Mouse (Mus musculus): Measurements from ENCODE around the gene Atg4c.

The Atg4c gene

DNA sequence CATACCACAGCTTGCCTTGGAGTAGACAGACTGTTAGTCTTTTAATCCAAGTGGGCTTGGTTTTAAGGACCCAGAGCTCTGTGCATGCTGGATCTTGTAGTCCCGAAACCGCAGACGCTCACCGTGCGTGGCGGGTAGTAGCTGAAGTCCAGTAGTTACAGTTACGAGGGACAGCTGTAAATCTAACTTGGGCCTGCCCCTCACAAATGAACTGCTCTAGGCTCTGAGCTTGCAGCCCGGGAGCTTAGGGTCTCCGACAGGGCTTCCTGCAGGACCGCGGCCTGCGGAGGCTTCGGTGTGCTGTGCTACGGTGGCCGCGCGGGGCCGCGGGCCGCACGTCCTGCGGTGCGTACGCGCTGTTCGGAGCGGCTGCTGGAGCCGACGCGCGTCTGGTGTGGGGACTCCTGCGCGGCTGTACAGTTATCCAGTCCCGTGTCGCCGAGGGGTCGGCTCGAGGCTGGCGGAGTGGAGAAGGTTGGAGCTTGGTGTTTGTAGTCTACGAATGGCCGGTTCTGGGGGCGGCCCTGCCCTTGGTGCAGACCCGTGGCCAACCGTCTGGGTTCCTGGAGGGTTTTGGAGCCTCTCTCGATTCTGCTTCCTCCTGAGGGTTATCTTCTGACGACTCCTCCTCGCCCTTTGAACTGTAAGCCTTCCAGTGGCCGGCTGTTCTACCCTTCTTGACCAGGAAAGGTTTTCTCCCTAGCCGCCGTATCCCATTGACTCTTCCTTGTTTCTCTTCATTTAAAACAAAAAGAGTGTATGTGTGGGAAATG lies at the start of gene Atg4c:
Gene Atg4c (plus strand): TSS at position 125 of the 773 bp plus-strand sequence.
- DNase-seq: peak; percentile 86 to 89

DNA sequence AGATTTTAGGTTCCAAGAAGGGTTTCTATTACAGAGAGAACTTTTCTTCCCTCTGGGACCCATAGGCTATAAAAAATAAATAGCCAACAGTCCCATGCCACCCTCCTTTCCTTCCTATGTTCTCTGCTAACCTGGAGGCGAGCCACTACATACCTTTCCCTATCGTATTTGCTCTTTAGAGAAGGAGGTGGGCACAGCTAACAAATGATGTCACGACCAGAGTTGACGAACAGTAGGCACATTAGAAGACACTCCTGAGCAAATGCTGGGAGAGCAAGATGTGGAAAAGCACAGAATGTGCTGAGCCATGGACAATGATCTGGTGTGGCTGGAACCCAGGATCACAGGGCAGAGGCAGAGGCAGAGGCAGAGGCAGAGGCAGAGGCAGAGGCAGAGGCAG lies 42.3 kb upstream of the Atg4c start:
- no peak for DNase-seq

DNA sequence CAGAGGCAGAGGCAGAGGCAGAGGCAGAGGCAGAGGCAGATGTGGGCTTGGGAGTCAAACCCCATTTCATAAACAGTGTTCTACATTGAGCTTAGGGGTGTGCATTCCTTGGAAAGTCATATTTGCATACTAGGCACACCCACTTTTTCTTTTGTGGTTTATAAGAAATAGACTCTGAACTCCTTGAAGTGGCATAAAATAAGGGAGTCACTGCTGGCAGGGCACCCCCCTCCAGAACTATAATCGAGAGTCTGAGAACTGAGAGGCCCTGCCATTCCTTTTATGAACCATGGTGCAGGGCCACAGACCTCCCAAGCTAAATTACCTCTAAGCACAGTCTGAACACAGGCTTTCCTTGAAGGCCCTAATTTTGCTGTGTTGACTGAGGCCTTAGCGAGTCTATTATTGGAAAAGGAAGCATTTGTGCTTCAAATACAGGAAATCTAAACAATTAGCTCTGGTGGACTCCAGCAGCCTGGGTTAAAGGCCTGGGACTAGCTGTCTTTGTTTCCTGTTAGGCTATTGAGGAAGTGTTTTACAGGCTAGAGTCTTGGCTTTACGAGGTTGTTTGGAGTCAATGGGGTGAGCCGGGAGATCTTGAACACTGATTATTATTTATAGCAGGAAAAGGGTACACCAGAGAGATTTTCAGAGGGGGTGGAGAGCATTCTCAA lies 41.7 kb upstream of the Atg4c start:
- DNase-seq: no peak

DNA sequence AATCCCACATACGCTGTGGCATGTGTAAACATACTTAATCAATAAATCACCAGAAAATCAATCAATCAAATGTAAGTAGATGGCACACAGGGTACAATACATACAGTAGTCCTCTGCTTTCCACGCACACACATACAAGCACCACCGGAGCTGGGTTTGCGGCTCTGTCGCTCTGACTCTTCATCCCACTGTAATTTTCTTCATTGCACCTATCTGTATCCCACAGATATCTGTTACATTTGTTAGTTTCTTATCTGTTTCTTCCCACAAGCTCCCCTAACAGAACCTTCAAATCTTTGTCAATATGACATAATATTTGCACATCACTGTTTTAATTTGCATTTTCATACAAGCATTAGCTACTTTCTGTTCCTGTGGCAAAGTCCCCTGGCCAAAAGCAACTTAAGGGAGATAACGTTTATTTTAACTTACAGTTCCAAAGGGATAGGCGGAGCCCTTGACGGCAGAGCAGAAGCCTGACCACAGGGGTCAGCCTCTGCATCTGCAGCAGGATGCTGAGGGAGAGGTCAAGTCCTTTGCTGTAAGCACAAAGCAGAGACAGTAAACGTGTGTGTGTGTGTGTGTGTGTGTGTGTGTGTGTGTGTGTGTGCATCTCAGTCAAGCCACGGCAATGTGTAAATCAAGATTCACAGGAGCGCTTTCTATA lies 37.0 kb upstream of the Atg4c start:
- no peak for DNase-seq

DNA sequence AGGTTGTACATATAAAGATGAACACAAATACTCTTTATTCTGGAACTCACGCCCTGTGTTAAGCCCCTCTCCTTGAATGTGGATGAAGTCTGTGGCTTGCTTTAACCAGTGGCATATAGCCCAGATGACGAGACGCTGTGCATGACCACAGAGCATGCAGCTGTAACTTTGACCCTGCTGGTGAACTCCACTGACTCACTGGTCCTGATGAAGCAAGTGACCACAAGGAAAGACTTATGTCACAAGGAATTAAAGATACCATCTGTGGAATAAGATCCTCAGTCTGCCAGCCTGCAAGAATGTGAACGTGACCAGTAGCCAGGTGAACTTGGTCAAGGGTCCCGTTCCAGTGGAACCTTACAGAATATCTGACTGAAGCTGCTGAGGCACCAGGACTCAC lies 35.2 kb upstream of the Atg4c start:
- DNase-seq: no peak

DNA sequence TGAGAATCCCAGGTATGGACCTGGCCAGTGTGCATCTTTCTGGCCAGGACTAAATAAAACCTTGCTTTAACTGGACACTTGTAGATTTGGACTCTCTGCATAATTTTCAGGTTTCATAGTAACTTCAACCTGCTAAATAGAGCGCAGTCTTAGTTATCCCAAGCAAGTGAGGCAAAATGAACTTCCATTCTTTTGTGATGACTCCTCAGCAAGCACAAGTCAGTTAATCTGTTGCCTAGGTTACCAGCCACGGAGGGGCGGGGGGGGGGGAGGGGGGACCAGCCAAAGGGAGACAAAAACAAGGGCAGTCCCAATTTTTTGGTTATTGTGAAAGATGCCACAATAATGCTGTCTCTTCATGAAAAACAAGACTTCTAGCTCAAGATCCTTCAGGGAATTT lies 33.3 kb upstream of the Atg4c start:
- DNase-seq: no peak

DNA sequence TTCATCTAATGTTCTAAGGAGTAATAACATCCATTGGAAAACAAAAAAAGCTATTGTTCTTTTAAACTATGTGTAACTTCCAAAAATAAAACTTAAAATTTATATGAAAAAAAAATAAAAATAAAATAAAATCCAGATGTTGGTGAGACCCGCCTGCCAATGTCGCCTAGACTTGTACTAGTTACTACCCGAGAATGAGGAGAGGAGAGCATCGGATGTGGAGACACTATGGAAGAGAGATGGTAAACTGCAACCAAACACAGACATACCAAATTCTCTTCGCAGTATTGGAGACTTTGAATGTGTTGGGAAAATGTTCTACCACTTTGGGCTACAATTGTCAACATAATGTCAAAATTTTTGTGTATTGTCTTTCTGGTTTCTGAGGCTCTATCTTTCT lies 32.8 kb upstream of the Atg4c start:
- DNase-seq: no peak

DNA sequence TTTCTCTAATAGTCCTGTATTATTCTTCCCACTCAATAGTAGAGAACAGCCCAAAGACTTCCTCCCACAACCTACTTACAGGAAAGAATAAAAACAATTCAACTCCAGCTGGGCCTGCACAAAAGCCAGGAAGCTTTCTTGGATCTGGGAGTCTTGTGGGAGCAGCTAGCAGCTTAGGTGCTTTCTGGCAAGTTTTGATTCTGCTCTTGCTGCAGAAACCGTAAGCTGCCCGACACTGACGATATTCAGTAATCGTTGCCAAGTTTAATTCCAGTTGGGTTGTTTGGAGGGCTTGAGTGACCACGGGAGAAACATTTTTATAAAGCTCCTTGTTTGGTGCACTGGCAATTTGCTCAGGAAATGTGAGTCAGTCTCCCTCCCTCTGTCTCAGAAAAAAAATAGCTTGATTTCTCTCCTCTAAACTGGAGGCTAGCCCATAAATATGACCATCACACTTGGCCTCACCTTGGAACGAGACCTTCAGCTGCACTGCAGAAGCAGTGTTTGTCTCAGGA lies 32.2 kb upstream of the Atg4c start:
- DNase-seq: no peak

DNA sequence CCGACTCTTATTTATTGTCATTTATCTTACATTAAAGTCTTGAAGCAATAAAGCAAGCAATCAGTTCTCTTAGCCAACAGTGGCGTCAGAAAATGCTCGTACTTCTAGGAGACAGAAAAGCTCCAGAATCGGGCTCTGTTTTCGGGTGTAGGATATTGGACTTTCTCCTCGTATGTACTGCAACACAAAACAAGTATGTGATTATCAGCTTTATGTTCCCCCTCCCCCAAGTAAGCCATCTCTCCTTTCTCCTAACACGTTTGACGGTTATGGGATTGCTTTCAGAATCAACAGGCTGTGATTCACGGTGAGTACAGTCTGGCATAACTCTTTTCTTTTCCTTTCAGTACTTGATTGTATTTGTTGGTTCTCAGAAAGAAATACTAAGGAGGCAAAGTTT lies 30.7 kb upstream of the Atg4c start:
- DNase-seq: no peak

DNA sequence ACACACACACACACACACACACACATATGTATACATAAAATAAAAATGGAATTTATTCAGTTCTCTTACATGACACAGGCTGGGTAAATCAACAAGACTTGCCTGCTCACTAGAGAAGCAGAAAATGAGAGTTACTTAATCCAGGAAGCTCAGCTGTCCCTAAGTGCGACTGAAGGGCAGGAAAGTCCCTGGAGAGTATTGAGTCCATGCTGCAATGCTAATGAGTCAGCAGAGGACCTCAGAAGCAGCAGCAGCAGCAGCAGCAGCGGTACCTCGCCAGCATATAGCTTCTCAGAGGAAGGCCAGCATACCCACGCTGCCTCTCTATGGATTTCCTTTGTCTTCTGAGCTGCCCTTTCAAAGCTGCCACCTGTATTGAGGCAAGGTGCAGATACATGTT lies 30.2 kb upstream of the Atg4c start:
- DNase-seq: no peak

DNA sequence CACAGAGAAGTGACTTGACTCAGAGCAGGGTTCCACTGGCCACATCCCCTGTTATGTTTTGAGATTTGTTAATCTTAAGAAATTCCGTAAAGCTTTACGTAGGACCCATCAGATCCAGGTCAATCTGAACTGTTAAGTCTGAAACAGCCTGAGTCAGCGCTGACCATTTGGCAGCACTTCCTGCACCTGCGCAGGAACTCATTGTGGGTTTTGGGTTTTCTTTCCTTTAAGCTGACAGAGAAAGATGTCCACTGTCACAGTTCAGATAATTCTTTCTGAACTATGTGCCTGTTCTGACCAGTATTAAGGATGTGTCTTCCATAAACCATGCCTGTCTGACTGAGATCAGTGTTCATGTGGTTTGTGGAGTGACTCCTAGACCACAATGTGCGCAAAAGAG lies 24.9 kb upstream of the Atg4c start:
- no peak for DNase-seq

DNA sequence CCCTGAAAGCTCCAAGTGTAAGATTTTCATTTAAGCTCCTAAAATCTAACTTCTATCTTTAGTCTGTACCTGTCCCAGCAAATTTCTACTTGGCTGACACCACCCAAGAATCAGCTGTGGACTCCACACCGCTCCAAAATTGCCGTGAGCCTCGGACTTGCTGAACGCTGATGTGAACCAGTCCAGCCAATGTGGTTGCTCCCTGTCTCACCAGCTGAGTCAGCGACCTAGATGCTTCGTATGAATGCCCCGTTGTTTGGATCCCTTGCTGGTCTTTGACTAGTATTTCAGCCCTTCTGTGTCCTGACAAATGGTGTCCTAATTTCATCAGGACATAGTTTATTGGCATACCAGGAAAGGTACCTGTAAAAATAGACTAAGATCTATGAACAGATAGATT lies 19.5 kb upstream of the Atg4c start:
- DNase-seq: no peak

DNA sequence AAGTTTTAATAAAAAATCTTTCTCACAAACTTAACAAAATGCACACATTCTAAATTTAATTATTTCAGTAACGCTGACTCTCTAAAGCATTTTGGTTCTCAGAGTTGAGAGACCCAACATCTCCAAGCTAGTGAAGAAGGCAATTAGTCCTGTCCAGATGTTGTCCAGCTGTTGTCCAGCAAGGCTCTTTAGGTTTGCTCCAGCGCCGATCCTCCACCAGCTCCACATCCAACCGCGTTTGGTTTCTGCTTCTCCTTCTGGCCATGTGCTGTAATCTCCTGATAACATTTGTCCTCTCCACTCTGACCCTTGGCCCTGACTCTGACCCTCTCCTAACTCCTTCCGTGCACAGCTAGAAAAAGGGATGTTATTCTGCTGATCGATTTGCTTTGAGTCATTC lies 16.9 kb upstream of the Atg4c start:
- DNase-seq: no peak

DNA sequence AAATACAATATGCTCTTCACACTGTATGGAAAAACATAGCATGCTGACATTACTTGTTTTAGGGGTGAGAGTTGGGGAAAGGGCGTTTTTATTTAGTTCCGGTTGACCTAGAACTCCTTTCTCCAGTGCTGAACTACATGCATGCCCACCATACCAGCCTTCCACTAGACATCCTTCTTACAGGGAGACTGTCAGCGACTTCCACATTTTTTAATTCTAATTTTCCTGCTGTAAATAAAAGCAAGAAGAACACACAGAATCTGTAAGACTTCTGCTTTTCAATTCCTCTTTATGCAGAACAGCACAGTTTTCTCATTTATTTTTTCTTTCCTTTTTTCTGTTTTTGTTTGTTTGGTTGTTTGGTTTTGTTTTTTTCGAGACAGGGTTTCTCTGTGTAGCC lies 16.5 kb upstream of the Atg4c start:
- no peak for DNase-seq

DNA sequence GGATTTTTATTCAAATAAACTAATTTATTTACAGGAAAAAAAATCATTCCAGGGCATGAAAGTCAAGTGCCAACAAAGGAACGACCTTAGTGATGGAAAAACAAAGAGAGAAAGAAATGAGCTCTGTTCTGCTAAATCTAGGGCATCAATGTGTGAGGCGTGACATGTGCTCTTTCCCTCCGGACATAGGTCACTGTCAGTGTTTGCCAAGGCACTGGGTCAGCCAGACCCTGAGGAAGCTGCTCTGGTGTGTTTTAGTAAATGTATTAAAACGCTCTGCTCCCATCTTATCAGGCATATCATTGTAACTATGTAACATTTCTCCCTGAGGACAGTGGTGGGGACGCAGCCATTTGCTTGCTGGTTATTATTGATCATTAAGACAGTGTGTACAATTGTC lies 14.9 kb upstream of the Atg4c start:
- no peak for DNase-seq

DNA sequence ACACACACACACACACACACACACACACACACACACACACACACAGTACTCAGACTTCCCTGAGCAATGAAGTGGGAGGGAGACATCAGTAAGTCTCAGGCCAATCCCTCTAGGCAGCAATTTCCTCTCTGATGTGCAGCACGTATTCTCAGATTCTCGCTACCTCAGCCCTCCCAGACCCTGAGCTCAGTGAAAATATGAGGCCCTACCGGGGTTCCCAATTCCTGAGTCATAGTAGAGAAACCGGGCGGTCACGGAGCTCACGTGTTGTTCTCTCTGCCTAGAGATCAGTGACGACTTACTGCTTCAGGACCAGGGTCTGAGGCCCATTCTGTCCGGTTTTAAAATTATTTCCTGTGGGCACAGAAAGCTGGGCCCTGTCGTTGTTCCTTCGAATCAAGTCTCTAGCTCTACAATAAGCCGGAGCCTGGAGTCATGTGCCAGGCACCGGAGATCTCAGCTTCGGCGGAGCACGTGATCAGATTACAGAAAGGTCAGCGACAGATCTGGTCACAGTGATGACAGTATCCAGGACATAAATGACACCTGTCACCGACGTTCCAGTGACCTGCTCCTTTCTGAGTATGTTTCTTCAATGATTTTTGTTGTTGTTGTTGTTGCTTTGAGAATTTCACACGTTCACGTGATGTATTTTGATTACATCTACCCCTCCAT lies 14.2 kb upstream of the Atg4c start:
- no peak for DNase-seq

DNA sequence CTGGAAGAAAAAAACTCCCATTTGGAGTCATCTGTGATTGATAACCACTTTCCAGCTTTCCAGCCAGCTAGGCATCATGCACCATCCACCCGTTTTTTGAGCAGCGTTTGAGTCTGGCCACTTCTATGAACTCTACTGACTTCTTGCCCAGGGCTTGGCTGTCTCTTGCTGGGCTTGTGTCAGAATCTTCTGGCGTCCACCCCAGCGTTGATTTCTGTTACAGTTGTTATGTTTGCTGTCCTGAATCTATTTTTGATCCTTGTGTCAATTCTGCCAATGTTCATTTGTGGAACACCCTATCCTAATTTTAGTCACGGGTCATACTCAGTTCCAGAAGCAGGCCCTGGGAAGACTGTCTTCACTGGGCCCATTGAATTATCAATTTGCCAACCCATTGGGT lies 12.8 kb upstream of the Atg4c start:
- DNase-seq: no peak

DNA sequence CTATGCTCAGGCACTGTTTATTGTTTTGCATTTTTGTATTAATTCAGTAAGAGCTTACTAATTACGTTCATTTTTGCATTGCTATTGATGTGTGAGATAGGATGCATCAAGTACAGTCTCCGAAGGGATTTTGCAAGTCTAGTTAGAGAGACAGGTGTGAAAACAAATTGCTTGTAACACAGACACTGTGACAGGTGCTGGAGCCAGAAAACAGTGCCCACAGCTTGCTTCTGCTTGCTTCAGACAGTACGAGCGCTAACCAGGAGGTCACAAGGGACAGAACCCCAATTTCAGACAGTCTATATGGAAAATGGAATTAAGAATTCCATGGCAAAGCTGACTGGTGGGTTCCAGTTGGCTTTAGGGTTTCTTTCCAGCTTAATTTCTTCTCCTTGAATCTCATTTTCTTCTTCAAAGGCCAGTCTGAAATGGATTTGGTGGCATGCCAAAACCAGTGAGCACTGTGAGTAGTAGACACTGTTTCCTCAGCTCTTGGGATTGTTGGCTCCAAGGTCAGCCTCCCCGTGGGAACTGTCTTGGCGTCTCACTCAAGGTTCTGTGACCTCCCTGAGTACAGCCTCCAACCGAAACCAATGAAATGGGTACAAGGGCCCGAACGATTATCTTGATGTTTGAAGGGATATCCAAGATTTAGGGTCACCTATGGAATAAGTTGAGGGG lies 11.9 kb upstream of the Atg4c start:
- no peak for DNase-seq

DNA sequence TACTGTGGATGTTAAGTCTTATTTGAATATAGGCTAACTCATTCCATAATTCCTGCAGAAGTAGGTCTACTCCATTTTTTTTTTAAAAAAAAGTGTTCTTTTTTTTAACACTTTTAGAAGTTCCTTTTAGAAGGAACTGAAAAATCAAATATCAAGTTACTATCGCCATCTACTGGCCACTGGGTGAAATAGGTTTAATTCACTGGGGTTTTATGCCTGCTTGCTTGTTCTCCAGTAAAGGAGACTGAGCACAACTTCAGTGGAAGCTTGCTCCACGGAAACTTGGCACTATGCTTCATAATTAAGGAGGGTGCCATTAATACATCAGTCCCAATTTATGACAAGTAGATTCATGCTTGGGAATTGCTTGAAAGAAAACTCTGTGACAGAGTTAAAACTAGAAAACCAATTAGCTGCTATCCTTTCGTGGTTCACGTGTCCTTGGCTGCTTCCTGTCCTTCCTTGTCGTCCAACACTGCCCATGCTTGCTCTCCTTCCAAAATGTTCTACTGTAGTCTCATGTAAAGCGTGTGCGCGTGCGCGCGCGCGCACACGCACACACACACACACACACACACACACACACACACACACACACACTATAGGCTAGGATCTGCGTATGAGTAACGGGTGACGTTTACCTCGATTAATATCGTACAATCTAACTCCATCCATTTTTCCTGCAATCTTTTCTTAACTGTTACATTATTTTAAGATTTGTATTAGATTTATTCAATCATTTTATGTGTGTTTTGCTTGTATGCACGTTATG lies 10.9 kb upstream of the Atg4c start:
- no peak for DNase-seq

DNA sequence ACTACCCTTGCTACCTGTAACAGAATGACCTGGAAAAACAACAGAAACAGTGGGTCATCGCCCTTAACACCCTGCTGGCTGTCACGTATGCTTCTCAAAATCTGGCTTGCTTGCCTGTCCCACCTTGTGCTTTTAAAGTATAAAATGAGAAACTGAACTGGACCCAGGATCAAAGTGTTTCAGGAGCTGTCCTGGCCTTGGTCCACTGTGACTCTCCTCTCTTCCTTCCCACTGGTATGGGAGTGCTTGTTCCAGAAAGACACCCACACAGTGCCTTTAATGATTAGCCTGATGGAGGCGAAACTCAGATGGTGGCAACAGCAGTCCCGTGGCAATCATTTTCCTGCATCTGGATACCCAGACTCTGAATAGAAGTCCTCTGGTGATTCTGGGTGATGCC lies 9.1 kb upstream of the Atg4c start:
- DNase-seq: no peak

DNA sequence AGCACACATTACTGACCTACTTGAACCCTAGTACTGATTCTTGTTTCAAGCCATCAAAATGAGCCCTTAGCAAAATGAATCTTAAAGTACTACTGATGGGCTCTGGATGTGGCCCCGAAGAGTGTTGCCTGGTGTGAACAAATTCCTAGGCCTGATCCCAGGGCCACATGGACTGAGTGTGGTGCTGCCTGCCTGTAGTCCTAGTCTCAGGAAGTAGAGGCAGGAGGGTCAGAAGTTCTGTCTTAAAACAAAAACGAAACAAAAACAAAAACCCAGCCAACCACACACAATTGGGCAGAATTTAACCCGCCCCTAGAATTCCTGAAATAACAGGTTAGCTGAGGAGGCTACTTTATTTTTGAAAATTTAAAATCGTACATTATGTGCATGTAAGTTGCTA lies 8.4 kb upstream of the Atg4c start:
- DNase-seq: no peak

Measured in cerebellum, postnatal 36 days (tissue).